Mouse (Mus musculus) heart, adult 2 months (tissue): Measurements from ENCODE around the gene Cntrob.

Experiments
- CTCF ChIP-seq: fragments of 200-600 bp; IDR thresholded peaks from 2 replicates; pipeline ENCODE4 v1.8.1; 2022; ENCODE audit warnings: antibody characterized with exemption, mild to moderate bottlenecking, moderate library complexity
- POLR2A ChIP-seq: fragments of 200-500 bp; IDR thresholded peaks from 2 replicates; pipeline ENCODE4 v1.6.1; 2011; ENCODE audit warnings: mild to moderate bottlenecking, low read depth, low read length, control low read depth; ENCODE audit not compliant: insufficient read depth

DNA sequence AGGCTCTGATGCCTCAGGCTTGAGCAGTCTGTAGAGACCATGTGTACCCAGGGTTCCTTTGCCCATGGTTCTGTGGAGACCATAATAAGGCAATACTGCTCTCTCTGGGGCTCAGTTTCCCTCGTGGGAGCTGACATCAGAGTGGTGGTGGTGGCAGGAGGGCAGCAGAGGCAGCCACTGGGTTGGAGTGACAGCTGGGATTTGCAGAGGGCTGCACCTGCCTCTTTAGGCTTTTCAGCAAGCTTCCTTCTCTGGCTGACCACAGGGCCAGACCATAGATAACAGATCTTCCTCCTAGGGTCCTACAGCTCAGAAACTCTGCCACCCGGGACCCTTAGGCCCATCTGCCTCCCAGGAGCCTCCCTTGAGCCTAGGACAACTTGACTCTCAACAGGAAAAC lies 66.5 kb downstream of the Cntrob start:
- no peak for TF ChIP-seq POLR2A
- no peak for TF ChIP-seq CTCF
